Mouse (Mus musculus): Measurements from ENCODE around the gene Frmd8. TPM values are rescaled to one million over a fixed set of nuclear protein-coding genes. Genes with fewer than 3 reads are reported as not detected.

Gene Frmd8
- polyA plus RNA-seq, 1 experiment from 2014 or later = 26.9 TPM

- H3K36me3 ChIP-seq = peaks cover 2% of the 10 kb centered on the region; the same call in 1 of the 2 replicates
- H3K27me3 ChIP-seq (replicated peaks) = no peaks in the 10 kb centered on the region
- ATAC-seq = no peak
- no peak overlapping the region for H3K4me3 ChIP-seq (replicated peaks)
- no peaks in the 10 kb centered on the region for H3K9me3 ChIP-seq
- WGBS = 88% methylated on average over 10 of the region's 10 CpGs
- no peak overlapping the region for H3K9ac ChIP-seq
- no peak overlapping the region for H3K4me2 ChIP-seq (replicated peaks)
- H3K27ac ChIP-seq = 0 out of 2 replicates have a peak overlapping the region, but pooled peaks have one; percentile 6
- H3K4me1 ChIP-seq (replicated peaks) = peaks cover 32% of the 10 kb centered on the region
These were observed 50.1 kb downstream of the Frmd8 start for GRCm38 (mm10) chr19:5824826-5825617.

DNA sequence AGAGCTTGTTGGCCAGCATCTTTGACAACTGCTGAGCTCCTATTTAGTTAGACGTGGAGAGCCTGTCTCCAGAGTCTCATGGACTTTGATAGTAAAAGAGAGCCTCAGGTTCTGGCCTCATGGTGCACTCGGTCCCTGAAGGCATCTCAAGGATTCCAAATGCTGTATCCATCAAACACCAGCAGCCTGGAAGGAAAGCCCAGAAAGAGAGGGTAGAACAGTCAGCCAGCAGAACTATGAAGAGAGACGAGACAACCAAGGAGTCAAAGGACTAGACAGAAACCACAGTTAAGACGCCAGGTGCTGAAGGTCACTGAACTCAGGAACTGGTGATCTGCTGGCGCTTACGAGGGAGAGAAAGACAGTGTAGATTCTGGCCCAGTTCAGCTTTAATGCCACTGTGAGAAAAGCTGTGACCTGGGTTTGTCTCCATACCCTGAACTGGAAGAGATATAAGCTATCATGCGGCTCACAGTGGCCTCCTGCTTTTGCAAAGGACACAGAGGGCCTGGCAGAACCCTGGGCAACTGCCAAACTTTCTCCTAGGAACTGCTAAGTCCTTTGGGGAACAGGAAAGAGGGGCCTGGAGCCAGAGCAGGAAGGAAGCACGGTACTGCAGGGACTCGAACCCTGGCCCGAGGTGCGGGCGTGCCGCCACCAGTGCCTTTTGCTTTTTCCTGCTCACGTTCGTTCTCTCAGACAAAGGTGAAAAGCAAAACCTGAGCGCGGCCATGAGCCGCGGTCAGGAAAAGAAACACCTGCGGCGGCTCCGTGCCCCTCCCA, 50.8 kb downstream of the Frmd8 start:
- Histone ChIP-seq H3K4me1 (replicated peaks) (peaks cover 36% of the 10 kb centered on the region), H3K27me3 (replicated peaks) (no peaks in the 10 kb centered on the region), H3K27ac (no peak overlapping the region), H3K36me3 (peaks cover 2% of the 10 kb centered on the region; the same call in 1 of the 2 replicates), H3K9me3 (no peaks in the 10 kb centered on the region), H3K4me3 (replicated peaks) (no peak overlapping the region), H3K9ac (no peak overlapping the region), H3K4me2 (replicated peaks) (no peak overlapping the region)
- ATAC-seq = no peak
- 74% methylated on average over 22 of the region's 22 CpGs for WGBS

DNA sequence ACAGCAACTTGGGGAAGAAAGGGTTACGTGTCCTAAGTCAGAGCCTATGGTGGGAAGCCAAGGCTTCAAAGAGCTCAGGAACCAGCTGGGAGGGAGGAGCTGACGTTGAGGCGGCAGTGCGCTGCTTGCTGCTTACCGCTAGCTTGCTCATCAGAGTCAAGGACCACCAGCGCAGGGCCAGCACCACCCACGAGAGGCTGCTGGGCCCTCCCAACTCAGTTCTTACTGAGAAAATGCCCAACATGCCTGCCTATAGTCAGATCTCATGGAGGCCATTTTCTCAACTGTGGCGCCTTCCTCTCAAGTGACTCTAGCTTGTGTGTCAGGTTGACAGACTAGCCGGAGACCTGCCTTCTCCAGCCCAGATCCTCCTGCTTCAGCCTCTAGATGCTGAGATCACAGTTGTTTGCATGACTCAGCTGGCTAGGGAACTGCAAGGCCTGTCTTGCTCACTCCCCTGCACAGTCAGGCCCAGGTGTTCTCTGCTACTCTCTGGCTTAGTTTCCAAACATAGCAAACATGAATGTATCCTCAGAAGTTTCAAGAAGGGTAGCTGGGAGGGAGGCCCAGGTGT, 51.7 kb downstream of the Frmd8 start:
- Histone ChIP-seq H3K4me3 (replicated peaks) (no peak overlapping the region), H3K9ac (no peak overlapping the region), H3K9me3 (no peaks in the 10 kb centered on the region), H3K4me2 (replicated peaks) (no peak overlapping the region; the same call in 1 of the 2 replicates), H3K27ac (peak overlapping the region; percentile 23; the same call in 1 of the 2 replicates), H3K36me3 (peaks cover 2% of the 10 kb centered on the region; the same call in 1 of the 2 replicates), H3K27me3 (replicated peaks) (no peaks in the 10 kb centered on the region), H3K4me1 (replicated peaks) (peaks cover 41% of the 10 kb centered on the region)
- ATAC-seq = peak; percentile 29; the same call in 1 of the 2 replicates
- WGBS = 37% methylated on average over 9 of the region's 9 CpGs

DNA sequence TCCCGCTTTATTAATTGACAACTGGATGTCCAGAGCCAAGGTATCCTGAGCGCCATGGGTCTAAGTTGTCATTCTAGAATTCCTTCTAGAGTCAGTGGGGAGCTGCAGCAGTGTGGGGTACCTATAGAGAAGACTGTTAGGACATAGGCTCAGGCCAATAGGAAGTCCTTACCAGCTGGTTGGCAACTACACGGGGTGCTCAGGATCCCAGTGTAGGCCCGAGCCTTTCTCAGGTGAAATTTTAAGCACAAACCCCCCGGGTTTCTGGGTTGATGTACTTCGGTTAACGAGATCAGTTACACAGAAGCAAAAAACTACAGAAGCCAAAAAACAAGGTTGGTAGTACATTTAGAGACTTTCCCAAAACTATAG, 52.3 kb downstream of the Frmd8 start:
- H3K36me3 ChIP-seq = peaks cover 2% of the 10 kb centered on the region; the same call in 1 of the 2 replicates
- H3K9me3 ChIP-seq = no peaks in the 10 kb centered on the region
- H3K27ac ChIP-seq = peak overlapping the region; percentile 23; the same call in 1 of the 2 replicates
- no peak overlapping the region for H3K4me2 ChIP-seq (replicated peaks)
- H3K9ac ChIP-seq = no peak overlapping the region
- H3K4me3 ChIP-seq (replicated peaks) = no peak overlapping the region
- WGBS = 71% methylated on average over 7 of the region's 7 CpGs
- peaks cover 42% of the 10 kb centered on the region for H3K4me1 ChIP-seq (replicated peaks)
- no peak for ATAC-seq
- H3K27me3 ChIP-seq (replicated peaks) = no peaks in the 10 kb centered on the region

DNA sequence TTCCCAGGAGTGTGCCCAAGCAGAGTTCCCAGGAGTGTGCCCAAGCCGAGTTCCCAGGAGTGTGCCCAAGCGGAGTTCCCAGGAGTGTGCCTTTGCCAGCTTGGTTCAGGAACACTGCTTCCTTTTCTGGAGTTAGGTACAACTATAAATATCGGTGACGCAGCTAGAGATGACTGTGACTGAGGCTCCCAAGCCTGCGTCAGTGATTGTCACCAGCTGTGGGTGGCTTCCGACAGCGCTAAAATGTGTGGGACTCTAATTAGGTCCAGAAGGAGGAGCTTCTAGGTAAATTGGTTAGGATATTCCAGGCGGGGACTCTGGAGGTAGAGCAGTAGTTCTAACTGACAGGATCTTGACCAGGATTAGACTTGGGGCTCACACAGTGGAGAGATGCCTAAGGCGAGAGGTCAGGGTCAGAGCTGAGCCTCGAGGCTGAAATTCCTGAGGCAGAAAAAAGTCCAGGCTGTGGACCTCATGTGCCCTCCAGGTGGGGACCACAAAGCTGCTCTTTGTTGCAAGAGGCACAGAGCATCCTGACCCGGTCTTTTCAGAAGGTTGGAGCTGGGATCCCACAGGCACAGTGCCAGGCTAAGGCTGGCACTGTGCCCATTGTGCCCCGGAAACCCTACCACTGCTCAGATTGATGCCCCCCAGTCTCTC, 52.8 kb downstream of the Frmd8 start:
- Histone ChIP-seq H3K9ac (no peak overlapping the region), H3K4me1 (replicated peaks) (peaks cover 40% of the 10 kb centered on the region)
- ATAC-seq = no peak

DNA sequence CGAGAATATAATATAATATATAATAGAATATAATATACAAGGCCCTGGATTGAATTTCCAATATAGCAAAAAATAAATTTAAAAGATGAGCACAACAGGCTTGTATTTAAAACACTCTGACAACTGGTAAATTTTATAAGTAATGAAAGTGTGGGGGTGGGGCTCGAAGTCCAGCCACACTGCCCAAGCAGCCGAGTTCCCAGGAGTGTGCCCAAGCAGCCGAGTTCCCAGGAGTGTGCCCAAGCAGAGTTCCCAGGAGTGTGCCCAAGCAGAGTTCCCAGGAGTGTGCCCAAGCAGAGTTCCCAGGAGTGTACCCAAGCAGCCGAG, 53.3 kb downstream of the Frmd8 start:
- Histone ChIP-seq H3K4me1 (replicated peaks) (peaks cover 37% of the 10 kb centered on the region), H3K9me3 (no peaks in the 10 kb centered on the region), H3K9ac (no peak overlapping the region), H3K4me2 (replicated peaks) (no peak overlapping the region), H3K4me3 (replicated peaks) (no peak overlapping the region), H3K27ac (no peak overlapping the region), H3K27me3 (replicated peaks) (no peaks in the 10 kb centered on the region), H3K36me3 (peaks cover 2% of the 10 kb centered on the region; the same call in 1 of the 2 replicates)
- ATAC-seq = no peak
- 75% methylated on average over 5 of the region's 5 CpGs for WGBS

More for the DNA sequence above, 52.8 kb downstream of the Frmd8 start:
- Histone ChIP-seq H3K27me3 (replicated peaks) (no peaks in the 10 kb centered on the region), H3K36me3 (peaks cover 2% of the 10 kb centered on the region; the same call in 1 of the 2 replicates), H3K4me3 (replicated peaks) (no peak overlapping the region), H3K27ac (0 out of 2 replicates have a peak overlapping the region, but pooled peaks have one; percentile 23), H3K4me2 (replicated peaks) (no peak overlapping the region), H3K9me3 (no peaks in the 10 kb centered on the region)
- 50% methylated on average over 12 of the region's 12 CpGs for WGBS

- H3K9me3 ChIP-seq = no peaks in the 10 kb centered on the region
- no peak overlapping the region for H3K4me2 ChIP-seq (replicated peaks)
- no peak overlapping the region for H3K9ac ChIP-seq
- no peak overlapping the region for H3K4me3 ChIP-seq (replicated peaks)
- no peak for ATAC-seq
- H3K27me3 ChIP-seq (replicated peaks) = no peaks in the 10 kb centered on the region
- no peaks in the 10 kb centered on the region for H3K36me3 ChIP-seq
- H3K4me1 ChIP-seq (replicated peaks) = peaks cover 42% of the 10 kb centered on the region
- WGBS = 42% methylated on average over 12 of the region's 12 CpGs
- no peak overlapping the region; the same call in 1 of the 2 replicates for H3K27ac ChIP-seq
These were observed 55.5 kb downstream of the Frmd8 start for GRCm38 (mm10) chr19:5819549-5819948.

DNA sequence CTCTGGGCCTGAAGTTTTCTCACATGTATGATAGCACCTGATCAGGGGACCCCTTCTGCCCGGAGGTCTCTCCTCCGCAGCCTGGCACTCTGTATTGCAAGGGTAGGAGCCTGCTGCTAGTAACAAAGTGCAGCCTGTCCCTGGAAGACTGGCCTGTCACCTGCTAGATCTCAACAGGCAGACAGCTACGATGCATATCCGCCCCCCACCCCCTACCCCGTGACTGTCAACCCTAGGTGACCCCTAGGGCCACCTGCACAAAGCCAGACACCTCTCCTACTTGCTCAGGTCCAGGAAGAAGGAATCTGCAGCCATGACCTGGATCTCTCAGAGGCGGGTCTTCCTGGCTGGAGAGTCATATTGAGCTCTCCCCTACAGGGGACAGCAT, 56.5 kb downstream of the Frmd8 start:
- Histone ChIP-seq H3K4me2 (replicated peaks) (no peak overlapping the region), H3K27me3 (replicated peaks) (no peaks in the 10 kb centered on the region), H3K9ac (no peak overlapping the region), H3K36me3 (no peaks in the 10 kb centered on the region), H3K27ac (0 out of 2 replicates have a peak overlapping the region, but pooled peaks have one; percentile 18), H3K4me1 (replicated peaks) (peaks cover 34% of the 10 kb centered on the region), H3K4me3 (replicated peaks) (no peak overlapping the region), H3K9me3 (no peaks in the 10 kb centered on the region)
- 71% methylated on average over 6 of the region's 6 CpGs for WGBS
- ATAC-seq = no peak

DNA sequence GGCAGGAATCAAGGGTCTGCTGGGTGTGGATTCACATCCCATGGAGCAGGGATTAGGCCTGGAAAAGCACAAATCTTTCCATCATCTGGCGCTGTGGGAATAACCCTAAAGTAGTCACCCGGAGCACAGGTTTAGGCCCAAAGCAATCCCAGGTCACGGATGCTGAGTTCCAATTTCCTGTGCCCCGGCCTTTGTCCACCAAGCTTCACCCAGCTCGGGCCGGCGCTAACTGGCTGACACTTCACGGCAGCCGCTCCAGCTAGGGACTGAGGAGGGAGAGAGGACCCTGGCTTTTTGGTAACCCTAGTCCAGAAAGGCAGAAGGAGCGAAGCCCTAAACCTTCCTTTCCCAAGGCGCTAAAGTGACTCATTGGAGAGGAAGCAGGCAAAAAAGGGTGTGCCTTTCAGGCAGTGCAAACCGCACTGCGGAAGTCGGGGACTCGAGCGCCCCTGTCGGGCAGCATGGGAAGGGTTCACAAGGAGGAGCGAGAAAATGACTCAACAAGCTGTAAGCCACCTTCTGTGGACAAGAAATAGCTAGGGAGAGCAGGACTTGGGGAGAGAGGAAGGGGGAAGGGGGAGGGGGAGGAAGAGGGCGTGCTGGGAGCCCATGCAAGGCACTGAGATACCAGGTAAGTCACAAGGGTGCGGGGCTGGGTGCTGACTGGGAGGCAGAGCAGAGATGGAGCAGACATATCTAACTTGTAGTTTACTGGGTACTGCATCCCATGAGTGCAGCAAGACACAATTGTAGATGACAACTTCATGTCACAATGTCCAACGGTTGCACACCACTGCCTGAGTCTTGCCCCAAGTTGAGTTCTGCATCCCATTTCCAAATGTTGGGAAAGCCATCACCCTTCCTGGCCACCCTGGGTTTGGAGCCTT, 57.1 kb downstream of the Frmd8 start:
- 20% methylated on average over 21 of the region's 21 CpGs for WGBS
- Histone ChIP-seq H3K9me3 (no peaks in the 10 kb centered on the region), H3K4me3 (replicated peaks) (0 out of 2 replicates have a peak overlapping the region, but pooled peaks have one; percentile 5), H3K9ac (peak overlapping the region; percentile 21; the same call in 1 of the 2 replicates), H3K4me2 (replicated peaks) (peak overlapping the region; percentile 58), H3K27me3 (replicated peaks) (no peaks in the 10 kb centered on the region), H3K27ac (peak overlapping the region; percentile 77), H3K36me3 (no peaks in the 10 kb centered on the region), H3K4me1 (replicated peaks) (peaks cover 29% of the 10 kb centered on the region)
- ATAC-seq = peak; percentile 75

GRCm38 (mm10) chr19:5815928-5816327, 59.1 kb downstream of the Frmd8 start:
- H3K27ac ChIP-seq = 0 out of 2 replicates have a peak overlapping the region, but pooled peaks have one; percentile 57
- no peak overlapping the region for H3K9ac ChIP-seq
- WGBS = 52% methylated on average over 4 of the region's 4 CpGs
- no peak overlapping the region for H3K4me3 ChIP-seq (replicated peaks)
- no peaks in the 10 kb centered on the region for H3K9me3 ChIP-seq
- no peak overlapping the region for H3K4me2 ChIP-seq (replicated peaks)
- H3K27me3 ChIP-seq (replicated peaks) = no peaks in the 10 kb centered on the region
- H3K36me3 ChIP-seq = no peaks in the 10 kb centered on the region
- H3K4me1 ChIP-seq (replicated peaks) = peaks cover 43% of the 10 kb centered on the region
- peak; percentile 74 for ATAC-seq

DNA sequence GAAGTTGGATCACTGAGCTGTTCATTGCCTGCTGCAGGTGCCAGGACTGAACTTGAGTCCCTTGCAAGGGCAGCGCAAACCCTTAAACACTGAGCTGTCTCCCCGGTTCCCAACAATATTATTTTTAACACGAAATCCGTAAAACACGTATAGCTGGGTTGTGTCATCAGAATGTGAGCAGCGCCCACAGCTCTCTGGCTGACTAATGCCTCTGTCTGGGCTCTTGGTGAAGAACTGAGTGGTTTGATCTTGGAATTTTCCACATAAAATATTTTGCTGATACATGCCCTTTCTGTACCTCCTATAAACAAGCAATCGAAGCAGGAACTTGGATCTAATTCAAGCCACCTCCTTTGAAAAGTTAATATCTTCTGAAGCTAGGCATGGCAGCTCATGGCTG, 60.1 kb downstream of the Frmd8 start:
- Histone ChIP-seq H3K27me3 (replicated peaks) (no peaks in the 10 kb centered on the region), H3K4me3 (replicated peaks) (no peak overlapping the region), H3K4me2 (replicated peaks) (no peak overlapping the region), H3K9me3 (no peaks in the 10 kb centered on the region), H3K4me1 (replicated peaks) (peaks cover 53% of the 10 kb centered on the region), H3K27ac (no peak overlapping the region), H3K36me3 (no peaks in the 10 kb centered on the region), H3K9ac (no peak overlapping the region)
- 63% methylated on average over 7 of the region's 7 CpGs for WGBS
- no peak for ATAC-seq
